Mouse (Mus musculus) olfactory bulb, adult 2 months (tissue): Measurements from ENCODE around the gene Pfkm.

Experiments used
- CTCF ChIP-seq: fragments of 200-500 bp; IDR thresholded peaks from 2 replicates; pipeline ENCODE4 v1.5.1; 2012; ENCODE audit warnings: low read depth, mild to moderate bottlenecking, low read length, moderate library complexity; ENCODE audit not compliant: insufficient read depth
- POLR2A ChIP-seq: fragments of 200-500 bp; IDR thresholded peaks from 2 replicates; pipeline ENCODE4 v1.6.1; 2012; ENCODE audit warnings: mild to moderate bottlenecking, low read depth, low read length, moderate library complexity; ENCODE audit not compliant: insufficient read depth

DNA sequence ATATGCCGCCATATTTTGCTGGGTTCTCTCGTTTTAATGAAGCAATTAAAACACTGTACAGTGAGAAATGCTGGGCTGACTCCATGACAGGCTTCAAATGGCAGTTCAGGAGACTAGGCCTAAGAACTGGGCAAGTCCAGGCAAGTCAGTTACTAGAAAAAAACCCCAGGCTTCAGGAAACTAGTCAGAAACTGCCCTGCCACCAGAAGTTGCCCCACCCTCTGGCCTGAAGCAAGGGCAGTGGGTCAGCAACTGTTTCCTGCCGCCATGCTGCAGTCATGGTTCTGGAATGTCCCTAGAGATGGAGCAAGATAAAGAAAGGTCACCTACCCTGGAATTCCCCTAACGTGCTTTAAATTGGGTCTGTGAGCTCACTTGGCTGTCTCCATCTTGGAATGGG lies 63.6 kb downstream of the Pfkm start:
- TF ChIP-seq POLR2A (no peak), CTCF (no peak)
